In the genomic region with DNA sequence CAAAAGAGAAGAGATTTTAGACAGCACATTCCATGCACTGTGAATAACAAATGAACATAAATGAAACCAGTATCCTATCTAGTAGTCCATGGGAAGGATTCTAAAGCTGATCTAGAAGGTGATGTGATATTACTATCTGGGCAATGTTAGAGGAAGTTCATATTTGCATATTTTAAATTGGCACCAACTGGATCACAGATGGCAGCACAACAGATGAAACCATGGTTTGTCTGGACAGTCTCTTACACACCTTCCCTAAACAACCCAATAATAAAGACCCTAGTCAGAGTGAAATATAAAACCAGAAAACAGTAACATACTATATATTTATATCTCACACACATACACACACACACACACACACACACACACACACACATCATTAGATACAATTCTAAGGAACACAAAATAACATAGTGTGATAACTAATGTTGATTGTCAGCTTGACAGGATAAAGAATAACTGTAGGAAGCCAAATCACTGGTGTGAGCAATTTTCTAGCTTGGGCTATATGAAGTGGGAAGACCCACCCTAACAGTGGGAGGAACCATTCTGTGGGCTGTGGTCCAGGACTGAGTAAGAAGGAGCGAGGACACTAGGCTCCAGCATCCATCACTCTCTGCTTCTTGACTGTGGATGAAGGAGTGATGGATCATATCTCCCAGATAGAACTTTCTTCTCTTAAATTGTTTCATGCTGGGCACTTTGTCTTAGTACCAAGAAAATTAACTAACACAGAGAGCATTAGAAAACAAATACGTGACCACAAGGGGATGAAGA, we compare ENCODE assay signal across 12 mouse cellular contexts.
"Had no signal": no experiment of that assay in that cellular context is flagged by ENCODE, and none has a peak within 500 bp of the region (broad histone marks: within the 10 kb centered on the region; RNA-seq: fewer than 3 reads in every experiment).

No protein-coding gene starts in this region.

- DNase-seq: gastrocnemius, postnatal 14 days; gastrocnemius, postnatal 36 days; heart, adult 18-20 months; heart, postnatal 10 days; heart, postnatal 36 days; kidney, adult 11 months; kidney, adult 2 months; kidney, adult 9 months; kidney, postnatal 14 days; kidney, postnatal 36 days; layer of hippocampus, adult 9-11 months; layer of hippocampus, postnatal 36 days had no signal
